Mouse (Mus musculus): ENCODE results near the gene Hoxc9. TPM values are rescaled to one million over a fixed set of nuclear protein-coding genes. Genes with fewer than 3 reads are reported as not detected.

Hoxc9 gene
- polyA plus RNA-seq, 1 experiment: 5.5 TPM

DNA sequence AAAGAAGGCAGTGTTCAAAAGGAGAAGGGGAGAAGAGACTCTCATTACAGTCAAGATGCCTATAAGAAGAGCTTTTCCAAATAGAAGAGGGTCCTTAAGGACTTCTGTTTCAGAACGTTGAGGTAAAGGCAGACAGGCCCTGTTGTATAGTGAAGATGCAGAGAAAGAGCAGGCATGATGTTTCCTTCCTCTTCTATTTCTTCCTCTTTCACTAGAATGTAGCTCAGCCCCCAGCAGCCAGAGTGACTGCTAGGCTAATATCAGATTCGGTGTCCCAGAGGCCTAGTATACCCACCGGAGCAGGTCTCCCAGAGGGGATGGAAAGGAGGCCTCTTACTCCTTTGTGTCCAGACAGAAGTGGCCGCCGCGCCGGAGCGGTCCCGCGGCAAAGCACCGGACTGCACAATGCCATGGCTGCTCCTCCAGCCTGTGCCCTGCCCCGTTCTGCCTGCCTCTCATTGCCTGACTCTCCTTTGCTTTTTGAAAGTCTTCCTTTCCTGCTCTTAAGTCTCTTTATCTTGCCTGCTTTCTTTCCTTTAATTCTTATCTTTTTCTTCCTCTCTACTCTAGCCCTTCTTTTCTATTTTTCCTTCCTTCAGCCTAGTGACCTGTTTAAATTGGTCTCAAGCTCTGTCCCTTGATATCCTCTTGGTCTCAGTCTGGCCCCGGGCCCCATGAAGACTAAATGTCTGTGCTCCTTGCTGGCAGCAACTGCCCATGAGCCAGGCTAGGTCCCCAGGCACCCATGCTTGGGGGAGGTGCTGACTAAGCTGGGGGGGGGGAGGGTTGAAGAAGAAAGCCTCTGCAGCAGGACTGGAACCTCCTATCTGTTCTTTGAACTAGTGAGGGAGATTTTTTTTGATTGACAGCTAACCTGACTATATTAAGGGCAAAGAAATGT lies 2.6 kb downstream of the Hoxc9 start:
- Histone ChIP-seq H3K4me1 (ENCODE audit: control insufficient read depth, insufficient read depth, low read length) (peaks cover 11% of the 10 kb centered on the region), H3K4me3 (ENCODE audit: insufficient read depth, low read depth, low read length) (peak overlapping the region; percentile 34), H3K27me3 (replicated peaks; ENCODE audit: control insufficient read depth, insufficient read depth, low read length) (no peaks in the 10 kb centered on the region), H3K36me3 (ENCODE audit: control insufficient read depth, insufficient read depth, low read length) (no peaks in the 10 kb centered on the region), H3K27ac (ENCODE audit: insufficient read depth, low read depth, low read length) (peak overlapping the region; percentile 64)
- TF ChIP-seq POLR2A (IDR thresholded peaks at IDR 0.05; ENCODE audit: low read depth, low read length) (no peak), CTCF (conservative IDR thresholded peaks at IDR 0.05; ENCODE audit: insufficient read depth, insufficient read length, low read depth, low read length) (no peak)
- DNase-seq: no peak
- WGBS: 26% methylated on average over 13 of the region's 13 CpGs

DNA sequence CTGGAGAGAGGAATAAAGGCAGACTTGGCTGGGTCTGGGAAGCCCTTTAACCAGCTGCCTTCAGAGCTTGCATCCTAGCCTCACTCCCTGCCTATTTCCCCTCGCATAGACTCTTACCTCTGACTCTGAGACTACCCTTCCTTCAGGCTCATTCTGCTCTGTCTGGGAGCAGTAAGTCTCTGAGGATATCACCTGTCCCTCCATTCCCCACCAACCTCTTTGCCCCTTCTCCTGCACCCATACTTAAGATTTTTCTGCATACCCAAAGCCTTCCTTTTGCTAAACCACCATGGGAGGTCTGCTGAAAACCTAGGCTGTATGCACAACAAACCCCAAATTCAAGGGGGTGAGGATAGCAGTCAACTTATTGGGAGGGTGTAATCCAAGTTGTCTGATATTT lies 3.7 kb downstream of the Hoxc9 start:
- Histone ChIP-seq H3K4me3 (ENCODE audit: insufficient read depth, low read depth, low read length) (no peak overlapping the region), H3K27me3 (replicated peaks; ENCODE audit: control insufficient read depth, insufficient read depth, low read length) (no peaks in the 10 kb centered on the region), H3K27ac (ENCODE audit: insufficient read depth, low read depth, low read length) (peak overlapping the region; percentile 47; the same call in 1 of the 2 replicates), H3K36me3 (ENCODE audit: control insufficient read depth, insufficient read depth, low read length) (no peaks in the 10 kb centered on the region), H3K4me1 (ENCODE audit: control insufficient read depth, insufficient read depth, low read length) (peaks cover 11% of the 10 kb centered on the region)
- WGBS: 33% methylated on average over 1 of the region's 1 CpGs
- TF ChIP-seq CTCF (conservative IDR thresholded peaks at IDR 0.05; ENCODE audit: insufficient read depth, insufficient read length, low read depth, low read length) (no peak), POLR2A (IDR thresholded peaks at IDR 0.05; ENCODE audit: low read depth, low read length) (no peak)
- DNase-seq: no peak

DNA sequence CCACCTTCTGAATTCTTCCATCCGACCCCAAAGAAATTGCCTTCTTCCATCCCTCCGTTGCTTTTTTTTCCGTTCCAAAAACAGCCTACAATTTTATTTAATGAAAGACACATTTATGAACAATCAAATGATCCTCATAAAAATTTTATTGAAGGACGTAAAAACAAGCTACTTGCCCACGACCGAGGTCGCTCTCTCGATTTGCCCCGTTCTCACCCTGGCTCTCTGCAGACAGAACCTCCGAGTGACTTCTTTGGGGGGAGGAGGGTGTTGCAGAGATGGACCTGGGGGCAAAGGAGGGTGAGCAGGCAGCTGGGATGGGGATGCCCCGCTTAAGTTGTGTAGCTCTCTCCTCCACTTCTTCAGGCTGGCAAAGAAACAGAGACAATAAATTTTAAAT lies 4.1 kb downstream of the Hoxc9 start:
- Histone ChIP-seq H3K27me3 (replicated peaks; ENCODE audit: control insufficient read depth, insufficient read depth, low read length) (no peaks in the 10 kb centered on the region), H3K36me3 (ENCODE audit: control insufficient read depth, insufficient read depth, low read length) (no peaks in the 10 kb centered on the region), H3K4me1 (ENCODE audit: control insufficient read depth, insufficient read depth, low read length) (peaks cover 11% of the 10 kb centered on the region), H3K4me3 (ENCODE audit: insufficient read depth, low read depth, low read length) (peak overlapping the region; percentile 84), H3K27ac (ENCODE audit: insufficient read depth, low read depth, low read length) (peak overlapping the region; percentile 47; the same call in 1 of the 2 replicates)
- TF ChIP-seq POLR2A (IDR thresholded peaks at IDR 0.05; ENCODE audit: low read depth, low read length) (no peak), CTCF (conservative IDR thresholded peaks at IDR 0.05; ENCODE audit: insufficient read depth, insufficient read length, low read depth, low read length) (no peak)
- no peak for DNase-seq
- WGBS: 36% methylated on average over 11 of the region's 11 CpGs

DNA sequence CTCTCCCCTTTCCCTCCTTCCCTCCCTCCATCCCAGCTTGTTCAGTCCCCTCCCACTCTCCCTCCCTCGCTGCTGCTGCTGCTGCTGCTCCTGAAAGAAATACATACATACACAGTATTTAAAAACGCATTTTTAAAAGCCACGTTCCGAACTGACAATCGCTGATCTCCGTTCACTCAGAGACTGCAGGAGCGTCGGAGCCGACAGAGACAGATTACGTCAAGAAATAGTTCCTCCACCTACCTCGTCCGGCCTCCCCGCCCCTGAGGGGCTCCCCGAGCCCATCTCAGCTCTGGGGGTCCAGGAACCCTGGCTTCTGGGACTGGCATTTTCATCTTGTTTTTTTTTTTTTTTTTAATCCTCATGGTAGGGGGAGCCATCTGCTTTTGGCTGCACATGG lies 4.7 kb downstream of the Hoxc9 start:
- DNase-seq: no peak
- peak overlapping the region; percentile 42; the same call in 1 of the 2 replicates for H3K27ac ChIP-seq (ENCODE audit: insufficient read depth, low read depth, low read length)
- H3K27me3 ChIP-seq (replicated peaks; ENCODE audit: control insufficient read depth, insufficient read depth, low read length): no peaks in the 10 kb centered on the region
- no peak for TF ChIP-seq CTCF (conservative IDR thresholded peaks at IDR 0.05; ENCODE audit: insufficient read depth, insufficient read length, low read depth, low read length)
- TF ChIP-seq POLR2A (IDR thresholded peaks at IDR 0.05; ENCODE audit: low read depth, low read length): no peak
- no peaks in the 10 kb centered on the region for H3K36me3 ChIP-seq (ENCODE audit: control insufficient read depth, insufficient read depth, low read length)
- peak overlapping the region; percentile 84 for H3K4me3 ChIP-seq (ENCODE audit: insufficient read depth, low read depth, low read length)
- peaks cover 11% of the 10 kb centered on the region for H3K4me1 ChIP-seq (ENCODE audit: control insufficient read depth, insufficient read depth, low read length)
- WGBS: 5% methylated on average over 14 of the region's 14 CpGs

DNA sequence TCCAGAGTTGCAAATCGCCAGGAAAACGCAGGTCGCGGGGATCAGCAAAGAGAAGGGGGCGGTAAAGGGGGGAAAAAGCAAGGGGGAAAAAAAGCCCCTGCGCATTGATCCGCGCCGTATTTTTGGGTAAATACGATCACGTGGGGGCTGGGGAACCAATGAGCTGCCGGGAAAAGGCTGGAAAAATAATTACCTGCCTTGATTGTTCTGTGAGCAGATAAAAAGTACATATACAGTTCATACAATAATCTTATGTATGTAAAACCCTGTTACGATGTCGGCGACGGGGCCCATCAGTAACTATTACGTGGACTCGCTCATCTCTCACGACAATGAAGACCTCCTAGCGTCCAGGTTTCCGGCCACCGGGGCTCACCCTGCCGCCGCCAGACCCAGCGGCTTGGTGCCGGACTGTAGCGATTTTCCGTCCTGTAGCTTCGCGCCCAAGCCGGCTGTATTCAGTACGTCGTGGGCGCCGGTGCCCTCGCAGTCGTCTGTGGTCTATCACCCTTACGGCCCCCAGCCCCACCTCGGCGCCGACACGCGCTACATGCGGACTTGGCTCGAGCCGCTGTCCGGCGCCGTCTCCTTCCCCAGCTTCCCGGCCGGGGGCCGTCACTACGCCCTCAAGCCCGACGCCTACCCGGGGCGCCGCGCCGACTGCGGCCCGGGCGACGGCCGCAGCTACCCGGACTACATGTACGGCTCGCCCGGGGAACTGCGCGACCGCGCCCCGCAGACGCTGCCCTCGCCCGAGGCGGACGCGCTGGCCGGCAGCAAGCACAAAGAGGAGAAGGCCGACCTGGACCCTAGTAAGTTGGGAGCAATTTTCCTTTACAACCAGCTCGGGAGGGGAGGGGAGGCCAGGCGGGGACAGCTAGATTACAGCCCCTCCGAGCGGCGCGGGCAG lies 5.4 kb downstream of the Hoxc9 start:
- peak; percentile 72 for DNase-seq
- 2% methylated on average over 88 of the region's 88 CpGs for WGBS
- no peak for TF ChIP-seq CTCF (conservative IDR thresholded peaks at IDR 0.05; ENCODE audit: insufficient read depth, insufficient read length, low read depth, low read length)
- TF ChIP-seq POLR2A (IDR thresholded peaks at IDR 0.05; ENCODE audit: low read depth, low read length): no peak
- peaks cover 11% of the 10 kb centered on the region for H3K4me1 ChIP-seq (ENCODE audit: control insufficient read depth, insufficient read depth, low read length)
- H3K4me3 ChIP-seq (ENCODE audit: insufficient read depth, low read depth, low read length): peak overlapping the region; percentile 84
- peak overlapping the region; percentile 66 for H3K27ac ChIP-seq (ENCODE audit: insufficient read depth, low read depth, low read length)
- no peaks in the 10 kb centered on the region for H3K27me3 ChIP-seq (replicated peaks; ENCODE audit: control insufficient read depth, insufficient read depth, low read length)
- H3K36me3 ChIP-seq (ENCODE audit: control insufficient read depth, insufficient read depth, low read length): no peaks in the 10 kb centered on the region

DNA sequence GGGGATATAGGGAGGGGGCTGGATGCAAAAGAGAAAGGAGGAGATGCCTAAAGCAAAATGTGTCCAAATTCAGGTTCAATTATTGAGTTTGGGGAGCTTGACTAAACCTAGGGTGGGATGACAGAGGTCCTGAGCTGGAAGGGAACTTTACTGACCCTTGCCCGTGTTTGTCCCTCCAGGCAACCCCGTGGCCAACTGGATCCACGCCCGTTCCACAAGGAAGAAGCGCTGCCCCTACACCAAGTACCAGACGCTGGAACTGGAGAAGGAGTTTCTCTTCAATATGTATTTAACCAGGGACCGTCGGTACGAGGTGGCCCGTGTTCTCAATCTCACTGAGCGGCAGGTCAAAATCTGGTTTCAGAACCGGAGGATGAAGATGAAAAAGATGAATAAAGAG lies 7.5 kb downstream of the Hoxc9 start:
- Histone ChIP-seq H3K4me1 (ENCODE audit: control insufficient read depth, insufficient read depth, low read length) (peaks cover 4% of the 10 kb centered on the region; the same call in 1 of the 2 replicates), H3K4me3 (ENCODE audit: insufficient read depth, low read depth, low read length) (no peak overlapping the region)

More for the DNA sequence above, 7.5 kb downstream of the Hoxc9 start:
- H3K36me3 ChIP-seq (ENCODE audit: control insufficient read depth, insufficient read depth, low read length): no peaks in the 10 kb centered on the region
- no peak for TF ChIP-seq POLR2A (IDR thresholded peaks at IDR 0.05; ENCODE audit: low read depth, low read length)
- no peak for TF ChIP-seq CTCF (conservative IDR thresholded peaks at IDR 0.05; ENCODE audit: insufficient read depth, insufficient read length, low read depth, low read length)
- no peak for DNase-seq
- 48% methylated on average over 12 of the region's 12 CpGs for WGBS
- 0 out of 2 replicates have a peak overlapping the region, but pooled peaks have one; percentile 3 for H3K27ac ChIP-seq (ENCODE audit: insufficient read depth, low read depth, low read length)
- no peaks in the 10 kb centered on the region for H3K27me3 ChIP-seq (replicated peaks; ENCODE audit: control insufficient read depth, insufficient read depth, low read length)
